Mouse (Mus musculus): ENCODE measurements around the gene Uts2b.

- TF ChIP-seq CTCF (IDR thresholded peaks at IDR 0.05; ENCODE audit: control insufficient read depth, insufficient read depth, insufficient replicate concordance, low read depth, low read length) (no peak), POLR2A (IDR thresholded peaks at IDR 0.05; ENCODE audit: control insufficient read depth, low read depth, low read length) (no peak)
These were observed 25.4 kb upstream of the Uts2b start for GRCm38 (mm10) chr16:27395251-27396037.
